Mouse (Mus musculus) midbrain, embryonic 16.5 days (tissue): ENCODE data around the gene Eps15l1. TPM values are rescaled to one million over a fixed set of nuclear protein-coding genes. Genes with fewer than 3 reads are reported as not detected.

Experiments
- ATAC-seq: fragments of 200-750 bp; cut with Nextera tagmentation; 2 replicates; pipeline ENCODE4 v1.8.0; 2017; ENCODE audit warnings: moderate TSS enrichment
- H3K27ac ChIP-seq: fragments of 300-500 bp; sonication (generic); 2 replicates; pipeline ENCODE4 v1.5.1; 2014; ENCODE audit warnings: mild to moderate bottlenecking, low read length, mixed read lengths
- H3K27me3 ChIP-seq: fragments of 300-500 bp; sonication (generic); 2 replicates; pipeline ENCODE4 v1.6.1; 2014; ENCODE audit warnings: low read depth, low read length, mixed read lengths; ENCODE audit not compliant: control insufficient read depth, insufficient read depth
- H3K36me3 ChIP-seq: fragments of 300-500 bp; sonication (generic); 2 replicates; pipeline ENCODE4 v1.6.1; 2014; ENCODE audit warnings: mild to moderate bottlenecking, low read length, moderate library complexity, mixed read lengths; ENCODE audit not compliant: control insufficient read depth, insufficient read depth
- H3K4me1 ChIP-seq: fragments of 300-500 bp; sonication (generic); 2 replicates; pipeline ENCODE4 v1.6.1; 2014; ENCODE audit warnings: mild to moderate bottlenecking, low read length, mixed read lengths; ENCODE audit not compliant: control insufficient read depth, insufficient read depth
- H3K4me2 ChIP-seq: fragments of 300-500 bp; sonication (generic); 2 replicates; pipeline ENCODE4 v1.6.1; 2014; ENCODE audit warnings: mild to moderate bottlenecking, low read length, mixed read lengths
- H3K4me3 ChIP-seq: fragments of 300-500 bp; sonication (generic); 2 replicates; pipeline ENCODE4 v1.5.1; 2014; ENCODE audit warnings: low read depth, mild to moderate bottlenecking, low read length, moderate library complexity, mixed read lengths
- H3K9ac ChIP-seq: fragments of 300-500 bp; sonication (generic); 2 replicates; pipeline ENCODE4 v1.6.1; 2014; ENCODE audit warnings: low read depth, low read length, mixed read lengths
- H3K9me3 ChIP-seq: fragments of 300-500 bp; sonication (generic); replicated peaks from 2 replicates; pipeline ENCODE4 v1.6.1; 2014; ENCODE audit warnings: mild to moderate bottlenecking, low read length, mixed read lengths; ENCODE audit not compliant: control insufficient read depth, poor library complexity, severe bottlenecking
- WGBS: fragments of 180-500 bp; shearing (Covaris S2); extraction: QIAGEN DNeasy Blood & Tissue Kit; methylation state at CpG from one replicate; pipeline ENCODE4 v1.1.7; 2014; 5-methylcytosine and 5-hydroxymethylcytosine counted together
- polyA plus RNA-seq: library from polyadenylated mRNA; unstranded; fragments of >200 nt; fragmentation: Nextera tagmentation; extraction: Ambion mirVana; gene quantifications from 2 replicates; pipeline ENCODE4 v1.2.1, GENCODE M21; 2015

Eps15l1 gene
- polyA plus RNA-seq, 1 experiment from 2014 or later, result 56.4 TPM

DNA sequence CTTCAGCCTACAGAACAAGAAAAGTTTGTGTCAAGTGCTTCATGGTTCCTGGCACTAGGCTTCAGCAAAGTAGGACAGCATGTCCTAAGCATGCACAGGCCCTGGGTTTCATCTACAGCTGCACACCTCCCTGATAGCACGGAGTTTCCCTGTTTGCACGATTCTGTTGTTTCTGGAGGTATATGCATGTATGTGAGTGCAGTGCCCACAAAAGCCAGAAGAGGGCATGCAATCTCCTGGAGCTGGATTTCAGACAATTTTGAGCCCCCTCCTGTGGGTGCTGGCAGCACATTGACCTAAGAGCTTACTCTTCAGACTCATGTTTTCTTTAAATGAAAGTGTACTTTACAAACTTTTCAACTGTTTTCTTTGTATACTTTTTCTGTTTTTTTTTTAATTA lies 32.6 kb upstream of the Eps15l1 start:
- no peak for ATAC-seq
- Histone ChIP-seq H3K27me3 (no peaks in the 10 kb centered on the region), H3K4me2 (no peak overlapping the region), H3K27ac (no peak overlapping the region), H3K9me3 (no peaks in the 10 kb centered on the region), H3K36me3 (peaks cover 40% of the 10 kb centered on the region), H3K9ac (no peak overlapping the region), H3K4me3 (no peak overlapping the region), H3K4me1 (no peaks in the 10 kb centered on the region)
- 98% methylated on average over 2 of the region's 2 CpGs for WGBS

DNA sequence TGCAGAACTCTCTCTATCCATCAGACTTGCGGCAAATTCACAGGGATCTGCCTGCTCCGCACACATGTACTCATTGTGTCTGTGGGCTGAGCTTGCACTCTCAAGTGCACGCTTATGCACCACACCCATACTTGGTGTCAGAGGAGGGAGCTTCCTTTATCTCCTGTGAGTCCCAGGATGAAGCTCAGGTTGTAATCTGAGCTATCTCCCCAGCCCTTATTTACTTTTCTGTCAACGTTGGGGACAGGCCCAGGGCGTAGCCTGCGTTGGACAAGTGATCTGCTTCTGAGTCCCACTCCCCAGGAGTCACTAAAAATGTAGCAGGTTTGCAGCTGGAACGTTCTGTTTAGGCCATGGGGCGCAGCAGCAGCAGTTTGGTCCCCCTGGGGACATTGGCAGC lies 30.3 kb upstream of the Eps15l1 start:
- Histone ChIP-seq H3K4me2 (no peak overlapping the region), H3K27ac (no peak overlapping the region), H3K36me3 (peaks cover 36% of the 10 kb centered on the region), H3K4me1 (peaks cover 4% of the 10 kb centered on the region), H3K4me3 (no peak overlapping the region), H3K9ac (no peak overlapping the region), H3K27me3 (no peaks in the 10 kb centered on the region), H3K9me3 (no peaks in the 10 kb centered on the region)
- 89% methylated on average over 8 of the region's 8 CpGs for WGBS
- no peak for ATAC-seq

DNA sequence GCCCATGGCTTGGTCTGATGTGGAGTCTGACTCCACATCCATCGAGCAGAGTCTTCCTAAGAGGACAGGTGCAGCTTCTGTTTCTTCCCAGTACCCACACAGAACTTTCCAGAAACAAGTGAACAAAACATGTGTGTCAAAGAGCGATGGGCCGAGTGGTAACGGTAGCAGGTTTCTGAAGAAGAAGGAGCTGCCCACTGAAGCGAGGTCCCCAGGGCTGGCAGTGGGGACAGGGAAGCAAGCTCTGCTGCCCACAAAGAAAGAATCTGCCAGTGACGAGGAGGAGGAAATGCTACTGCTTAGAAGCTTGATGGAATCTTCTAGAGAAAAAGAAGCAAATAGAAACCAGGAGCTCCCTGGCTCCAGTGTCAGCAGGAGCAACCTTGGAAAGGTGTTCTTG lies 23.8 kb upstream of the Eps15l1 start:
- WGBS, result 96% methylated on average over 6 of the region's 6 CpGs
- Histone ChIP-seq H3K4me3 (no peak overlapping the region), H3K4me2 (no peak overlapping the region), H3K9me3 (no peaks in the 10 kb centered on the region), H3K27ac (no peak overlapping the region), H3K27me3 (no peaks in the 10 kb centered on the region), H3K9ac (no peak overlapping the region), H3K36me3 (peaks cover 7% of the 10 kb centered on the region), H3K4me1 (peaks cover 23% of the 10 kb centered on the region)
- no peak for ATAC-seq

DNA sequence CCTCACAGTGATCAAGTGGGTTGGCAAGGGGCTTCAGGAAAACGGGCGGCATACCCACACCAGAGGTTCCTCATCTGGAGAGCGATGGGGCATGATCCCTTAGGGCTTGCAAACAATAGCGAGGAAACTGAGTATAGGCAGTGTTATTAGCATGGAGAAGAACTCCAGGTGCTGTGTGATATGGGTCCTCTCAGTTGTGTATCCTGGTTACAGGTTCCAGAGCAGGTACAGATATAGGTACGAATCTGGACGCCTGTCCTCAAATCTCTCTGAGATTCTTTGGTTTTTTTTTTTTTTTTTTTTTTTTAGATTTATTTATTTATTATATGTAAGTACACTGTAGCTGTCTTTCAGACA lies 22.7 kb upstream of the Eps15l1 start:
- ATAC-seq, result no peak
- Histone ChIP-seq H3K4me1 (peaks cover 23% of the 10 kb centered on the region), H3K36me3 (no peaks in the 10 kb centered on the region), H3K9me3 (no peaks in the 10 kb centered on the region), H3K9ac (peak overlapping the region; percentile 70), H3K4me2 (peak overlapping the region; percentile 63), H3K27ac (peak overlapping the region; percentile 65; the same call in 1 of the 2 replicates), H3K27me3 (no peaks in the 10 kb centered on the region), H3K4me3 (peak overlapping the region; percentile 45)
- WGBS, result 39% methylated on average over 6 of the region's 6 CpGs

DNA sequence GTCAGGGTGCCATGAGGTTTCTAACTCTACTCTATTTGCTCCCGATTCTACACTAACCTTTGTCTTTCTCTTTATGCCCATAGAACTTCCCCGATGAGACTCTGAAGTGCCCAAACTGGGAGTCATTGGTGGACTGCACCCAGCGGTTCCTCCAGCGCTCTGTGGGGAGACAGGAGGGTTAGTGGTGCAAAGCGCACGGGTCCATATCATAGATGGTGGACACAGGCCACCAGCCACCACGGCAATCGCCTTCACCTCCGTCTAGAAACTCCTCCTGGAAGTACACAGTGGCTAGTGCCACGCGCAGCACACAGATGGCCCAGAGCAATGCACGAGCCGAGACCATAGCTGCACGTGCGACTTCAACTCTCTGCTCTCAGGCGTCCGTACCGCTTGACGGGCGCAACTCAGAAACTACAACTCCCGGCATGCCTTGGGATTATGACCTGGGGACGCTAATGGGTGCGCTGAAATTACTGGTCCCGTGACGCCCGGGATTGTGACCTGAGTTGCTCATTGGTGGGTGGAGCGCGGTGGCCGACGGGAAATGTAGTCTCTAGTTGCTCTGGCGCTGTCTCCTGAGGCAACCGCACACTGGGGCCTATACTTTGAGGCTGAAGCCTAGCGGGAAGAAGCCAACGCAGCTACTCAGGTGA lies 22.2 kb upstream of the Eps15l1 start, which contains the start of the genes Calr3 and 1700030K09Rik:
Gene Calr3, minus strand, starts transcription at position 533 of the 656 bp plus-strand sequence.
Gene 1700030K09Rik, plus strand, starts transcription at position 543 of the 656 bp plus-strand sequence.
- H3K36me3 ChIP-seq, result no peaks in the 10 kb centered on the region
- H3K27ac ChIP-seq, result peak within 1 kb of the TSS; percentile 65; the same call in 1 of the 2 replicates
- peak within 1 kb of the TSS; percentile 70 for H3K9ac ChIP-seq
- peak within 1 kb of the TSS; percentile 45 for H3K4me3 ChIP-seq
- H3K4me2 ChIP-seq, result peak within 1 kb of the TSS; percentile 81
- no peaks in the 10 kb centered on the region for H3K27me3 ChIP-seq
- peaks cover 23% of the 10 kb centered on the region for H3K4me1 ChIP-seq
- ATAC-seq, result peak; percentile 99
- H3K9me3 ChIP-seq, result no peaks in the 10 kb centered on the region
- 5% methylated on average over 34 of the region's 34 CpGs for WGBS

DNA sequence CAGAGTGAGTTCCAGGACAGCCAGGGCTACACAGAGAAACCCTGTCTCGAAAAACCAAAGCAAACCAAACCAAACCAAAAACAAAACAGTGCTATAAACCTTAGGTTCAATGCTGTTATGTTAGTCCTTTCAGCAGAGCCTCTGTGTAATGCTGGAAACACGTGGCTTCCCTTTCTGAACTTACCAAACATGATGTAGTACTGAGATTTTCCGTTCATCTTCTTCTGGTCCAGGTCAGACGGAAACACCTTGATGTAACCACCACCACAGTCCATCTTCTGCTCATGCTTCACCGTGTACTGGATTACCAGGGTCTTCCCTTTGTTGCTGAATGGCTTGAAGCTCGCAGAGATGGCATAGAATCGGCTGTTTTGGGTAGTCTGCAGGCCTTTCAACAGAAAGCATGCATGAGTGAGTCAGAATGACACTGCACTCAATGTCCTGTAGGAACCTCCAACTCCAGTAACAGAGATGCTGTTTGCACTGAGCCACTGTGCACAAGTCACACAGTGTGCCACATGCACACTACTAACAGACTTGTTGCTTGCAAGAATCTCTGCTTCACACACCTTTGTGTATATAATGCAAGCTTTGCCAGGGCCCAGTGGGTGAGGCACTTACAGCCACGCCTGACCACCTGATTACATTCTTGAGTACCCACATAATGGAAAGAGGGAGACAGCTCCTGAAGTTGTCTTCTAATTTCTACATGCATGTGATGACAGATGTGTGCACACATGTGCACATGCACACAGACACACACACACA lies 17.2 kb upstream of the Eps15l1 start:
- Histone ChIP-seq H3K9me3 (no peaks in the 10 kb centered on the region), H3K4me2 (no peak overlapping the region), H3K27me3 (no peaks in the 10 kb centered on the region), H3K9ac (no peak overlapping the region), H3K36me3 (no peaks in the 10 kb centered on the region), H3K27ac (no peak overlapping the region), H3K4me1 (no peaks in the 10 kb centered on the region; the same call in 1 of the 2 replicates), H3K4me3 (no peak overlapping the region)
- WGBS, result 64% methylated on average over 8 of the region's 8 CpGs
- no peak for ATAC-seq

DNA sequence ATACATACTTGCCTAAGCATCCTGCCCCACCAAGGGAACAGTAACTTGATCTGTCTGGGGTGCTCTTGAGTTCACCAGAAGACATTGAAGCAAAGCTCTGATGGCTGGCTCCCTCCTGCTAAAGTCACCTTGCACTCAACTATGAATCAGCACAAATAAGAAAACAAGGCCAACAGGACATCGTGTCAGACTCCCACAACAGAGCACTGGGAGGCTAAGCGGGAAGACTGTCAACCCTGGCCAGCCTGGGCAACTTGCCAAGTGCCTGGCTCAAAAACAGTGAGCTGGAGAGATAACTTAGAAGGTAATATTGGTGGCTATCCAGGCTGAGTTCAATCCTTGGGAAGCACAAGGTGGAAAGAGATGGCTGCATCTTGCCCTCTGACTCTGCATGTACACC lies 13.7 kb upstream of the Eps15l1 start:
- H3K36me3 ChIP-seq, result no peaks in the 10 kb centered on the region
- H3K9me3 ChIP-seq, result no peaks in the 10 kb centered on the region
- H3K4me3 ChIP-seq, result no peak overlapping the region
- H3K27me3 ChIP-seq, result no peaks in the 10 kb centered on the region
- H3K27ac ChIP-seq, result no peak overlapping the region
- H3K4me1 ChIP-seq, result no peaks in the 10 kb centered on the region
- 43% methylated on average over 2 of the region's 2 CpGs for WGBS
- H3K4me2 ChIP-seq, result no peak overlapping the region
- no peak for ATAC-seq
- no peak overlapping the region for H3K9ac ChIP-seq

DNA sequence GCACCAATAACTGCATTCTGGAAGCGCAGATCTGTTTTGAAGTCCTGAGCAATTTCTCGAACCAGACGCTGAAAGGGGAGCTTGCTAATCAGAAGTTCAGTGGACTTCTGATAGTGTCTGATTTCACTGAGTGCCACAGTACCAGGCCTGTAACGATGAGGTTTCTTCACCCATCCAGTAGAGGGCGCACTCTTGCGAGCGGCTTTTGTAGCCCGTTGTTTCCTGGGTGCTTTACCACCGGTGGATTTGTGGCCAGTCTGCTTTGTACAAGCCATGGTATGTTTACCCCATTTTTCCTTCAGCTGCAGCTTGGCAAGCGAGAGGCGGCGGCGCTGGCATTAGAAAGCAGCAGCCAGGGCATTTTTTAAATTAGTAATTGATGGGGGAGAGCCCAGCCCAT lies 8.4 kb upstream of the Eps15l1 start:
- 54% methylated on average over 13 of the region's 13 CpGs for WGBS

DNA sequence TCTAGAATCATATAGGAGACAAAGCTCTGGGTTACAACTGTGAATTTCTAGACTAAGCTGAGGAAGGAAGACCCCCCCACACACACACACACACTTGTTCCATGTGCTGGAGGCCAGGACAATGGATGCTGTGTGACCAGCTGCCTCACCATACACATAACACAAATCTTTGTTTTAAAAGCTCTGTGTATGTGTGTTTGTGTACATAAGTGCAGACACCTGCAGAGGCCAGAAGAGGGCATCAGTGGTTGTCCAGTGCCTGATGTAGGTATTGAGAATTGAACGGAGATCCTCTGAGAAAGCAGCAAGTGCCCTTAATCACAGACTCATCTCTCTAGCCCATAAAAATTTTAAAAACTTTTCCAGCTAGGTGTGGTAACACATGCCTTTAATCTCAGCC lies 1.7 kb upstream of the Eps15l1 start:
- H3K4me1 ChIP-seq, result peaks cover 28% of the 10 kb centered on the region
- H3K27me3 ChIP-seq, result no peaks in the 10 kb centered on the region
- no peaks in the 10 kb centered on the region for H3K9me3 ChIP-seq
- no peak overlapping the region for H3K9ac ChIP-seq
- ATAC-seq, result no peak
- H3K36me3 ChIP-seq, result no peaks in the 10 kb centered on the region
- H3K4me2 ChIP-seq, result no peak overlapping the region
- H3K4me3 ChIP-seq, result no peak overlapping the region
- WGBS, result 76% methylated on average over 1 of the region's 1 CpGs
- no peak overlapping the region for H3K27ac ChIP-seq

More for the DNA sequence above, 8.4 kb upstream of the Eps15l1 start:
- H3K9me3 ChIP-seq, result no peaks in the 10 kb centered on the region
- H3K36me3 ChIP-seq, result no peaks in the 10 kb centered on the region
- H3K4me1 ChIP-seq, result no peaks in the 10 kb centered on the region
- no peak overlapping the region for H3K9ac ChIP-seq
- H3K27me3 ChIP-seq, result no peaks in the 10 kb centered on the region
- ATAC-seq, result no peak
- no peak overlapping the region for H3K27ac ChIP-seq
- no peak overlapping the region for H3K4me2 ChIP-seq
- no peak overlapping the region for H3K4me3 ChIP-seq
